Mouse (Mus musculus) midbrain, embryonic 12.5 days (tissue): ENCODE data around the gene Sp8. TPM values are rescaled to one million over a fixed set of nuclear protein-coding genes. Genes with fewer than 3 reads are reported as not detected.
A peak's percentile ranks its signal among the peaks of the same experiment; 100 is the strongest.

ENCODE experiments used
- ATAC-seq: fragments of 200-750 bp; cut with Nextera tagmentation; 2 replicates; pipeline ENCODE4 v1.8.0; 2017; ENCODE audit warnings: low read depth, moderate TSS enrichment, moderate library complexity; ENCODE audit not compliant: low FRiP score
- H3K27ac ChIP-seq: fragments of 300-500 bp; sonication (generic); replicated peaks from 2 replicates; pipeline ENCODE4 v1.5.1; 2016; ENCODE audit warnings: mild to moderate bottlenecking
- H3K27me3 ChIP-seq: fragments of 300-500 bp; sonication (generic); 2 replicates; pipeline ENCODE4 v1.6.1; 2016; ENCODE audit warnings: mild to moderate bottlenecking
- H3K36me3 ChIP-seq: fragments of 300-500 bp; sonication (generic); 2 replicates; pipeline ENCODE4 v1.6.1; 2016
- H3K4me1 ChIP-seq: fragments of 300-500 bp; sonication (generic); 2 replicates; pipeline ENCODE4 v1.6.1; 2016
- H3K4me2 ChIP-seq: fragments of 300-500 bp; sonication (generic); replicated peaks from 2 replicates; pipeline ENCODE4 v1.6.1; 2016; ENCODE audit warnings: mild to moderate bottlenecking, moderate library complexity
- H3K4me3 ChIP-seq: fragments of 300-500 bp; sonication (generic); 2 replicates; pipeline ENCODE4 v1.5.1; 2016; ENCODE audit warnings: mild to moderate bottlenecking
- H3K9ac ChIP-seq: fragments of 300-500 bp; sonication (generic); replicated peaks from 2 replicates; pipeline ENCODE4 v1.6.1; 2016; ENCODE audit warnings: mild to moderate bottlenecking, moderate library complexity
- H3K9me3 ChIP-seq: fragments of 300-500 bp; sonication (generic); 2 replicates; pipeline ENCODE4 v1.6.1; 2016; ENCODE audit warnings: mild to moderate bottlenecking
- WGBS: fragments of 180-500 bp; shearing (Covaris S2); methylation state at CpG from one replicate; pipeline ENCODE4 v1.1.7; 2016; 5-methylcytosine and 5-hydroxymethylcytosine counted together
- polyA plus RNA-seq: library from polyadenylated mRNA; unstranded; fragments of >200 nt; fragmentation: Nextera tagmentation; extraction: Ambion mirVana; gene quantifications from 2 replicates; pipeline ENCODE4 v1.2.1, GENCODE M21; 2016

Gene Sp8
- 6.2 and 8.3 TPM in 2 replicates for polyA plus RNA-seq

GRCm38 (mm10) chr12:118846221-118846620 lies at the start of gene Sp8:
TSS of gene Sp8 (plus strand) at chr12:118846329.
- ATAC-seq, result no peak
- Histone ChIP-seq H3K4me3 (peak within 1 kb of the TSS; percentile 51), H3K9me3 (no peaks in the 10 kb centered on the region), H3K36me3 (no peaks in the 10 kb centered on the region), H3K9ac (peak within 1 kb of the TSS; percentile 39), H3K27ac (0 out of 2 replicates have a peak within 1 kb of the TSS, but pooled peaks have one; percentile 30), H3K27me3 (peaks cover 77% of the 10 kb centered on the region), H3K4me1 (peaks cover 33% of the 10 kb centered on the region), H3K4me2 (peak within 1 kb of the TSS; percentile 68)
- under 1% methylated on average over 6 of the region's 6 CpGs for WGBS

GRCm38 (mm10) chr12:118811328-118811961 lies 34.7 kb upstream of the Sp8 start:
- Histone ChIP-seq H3K27ac (no peak overlapping the region), H3K4me3 (peak overlapping the region; percentile 16; the same call in 1 of the 2 replicates)
- peak; percentile 94 for ATAC-seq

GRCm38 (mm10) chr12:118814561-118814960 lies 31.6 kb upstream of the Sp8 start:
- 91% methylated on average over 3 of the region's 3 CpGs for WGBS
- ATAC-seq, result no peak
- H3K4me3 ChIP-seq, result no peak overlapping the region
- no peak overlapping the region for H3K27ac ChIP-seq
- H3K9me3 ChIP-seq, result no peaks in the 10 kb centered on the region
- H3K4me1 ChIP-seq, result peaks cover 11% of the 10 kb centered on the region; the same call in 1 of the 2 replicates
- H3K27me3 ChIP-seq, result peaks cover 34% of the 10 kb centered on the region
- no peak overlapping the region for H3K9ac ChIP-seq
- no peaks in the 10 kb centered on the region for H3K36me3 ChIP-seq
- no peak overlapping the region for H3K4me2 ChIP-seq

More at GRCm38 (mm10) chr12:118811328-118811961, 34.7 kb upstream of the Sp8 start:
- Histone ChIP-seq H3K9ac (no peak overlapping the region), H3K27me3 (peaks cover 55% of the 10 kb centered on the region), H3K4me1 (peaks cover 11% of the 10 kb centered on the region; the same call in 1 of the 2 replicates), H3K36me3 (no peaks in the 10 kb centered on the region), H3K4me2 (peak overlapping the region; percentile 38), H3K9me3 (no peaks in the 10 kb centered on the region)
- WGBS, result under 1% methylated on average over 17 of the region's 17 CpGs

DNA sequence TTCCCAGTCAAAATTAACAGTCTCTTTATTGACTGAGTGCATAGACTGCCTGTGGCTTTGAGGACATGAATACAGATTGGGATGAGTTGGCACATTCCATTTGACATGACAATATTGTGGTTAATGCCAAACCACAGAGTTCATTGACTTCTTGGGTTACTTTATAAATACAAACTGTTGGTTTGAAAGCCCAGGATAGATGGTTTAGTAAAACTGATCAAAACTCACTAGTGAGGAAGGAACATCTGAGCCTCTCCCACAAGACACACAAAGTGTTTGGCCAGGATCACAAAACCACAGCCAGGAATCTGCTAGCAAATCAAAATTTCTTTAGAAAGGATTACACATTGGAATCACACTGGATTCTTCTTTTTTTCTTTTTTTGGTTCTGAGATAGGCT lies 30.0 kb upstream of the Sp8 start:
- Histone ChIP-seq H3K27me3 (peaks cover 24% of the 10 kb centered on the region), H3K9me3 (no peaks in the 10 kb centered on the region), H3K9ac (no peak overlapping the region), H3K36me3 (no peaks in the 10 kb centered on the region), H3K27ac (no peak overlapping the region), H3K4me3 (no peak overlapping the region), H3K4me1 (peaks cover 9% of the 10 kb centered on the region; the same call in 1 of the 2 replicates), H3K4me2 (no peak overlapping the region)
- no peak for ATAC-seq

DNA sequence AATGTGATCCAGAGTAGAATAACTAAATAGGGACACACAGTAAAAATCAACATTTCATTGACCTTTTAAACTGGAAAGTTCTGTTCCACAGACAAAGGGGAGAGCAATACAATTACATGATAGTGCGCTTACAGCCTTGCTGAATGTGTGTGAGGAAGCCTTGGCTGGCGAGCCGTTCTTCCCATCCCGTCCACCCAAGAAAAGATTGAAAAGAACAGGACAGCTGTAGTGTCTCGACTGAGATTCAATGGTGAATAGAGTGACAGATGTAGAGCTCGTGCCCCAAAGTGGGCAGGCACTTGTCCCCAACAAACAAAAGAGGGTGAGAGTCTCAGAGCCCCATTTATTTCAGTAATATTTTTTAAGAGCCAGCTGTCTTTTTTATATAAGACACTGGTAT lies 16.2 kb upstream of the Sp8 start:
- H3K27me3 ChIP-seq, result peaks cover 11% of the 10 kb centered on the region
- no peak overlapping the region for H3K4me2 ChIP-seq
- H3K9ac ChIP-seq, result no peak overlapping the region
- H3K9me3 ChIP-seq, result no peaks in the 10 kb centered on the region
- peak; percentile 23; the same call in 1 of the 2 replicates for ATAC-seq
- no peak overlapping the region for H3K27ac ChIP-seq
- WGBS, result 57% methylated on average over 6 of the region's 6 CpGs
- no peaks in the 10 kb centered on the region for H3K4me1 ChIP-seq
- no peaks in the 10 kb centered on the region for H3K36me3 ChIP-seq
- H3K4me3 ChIP-seq, result no peak overlapping the region

DNA sequence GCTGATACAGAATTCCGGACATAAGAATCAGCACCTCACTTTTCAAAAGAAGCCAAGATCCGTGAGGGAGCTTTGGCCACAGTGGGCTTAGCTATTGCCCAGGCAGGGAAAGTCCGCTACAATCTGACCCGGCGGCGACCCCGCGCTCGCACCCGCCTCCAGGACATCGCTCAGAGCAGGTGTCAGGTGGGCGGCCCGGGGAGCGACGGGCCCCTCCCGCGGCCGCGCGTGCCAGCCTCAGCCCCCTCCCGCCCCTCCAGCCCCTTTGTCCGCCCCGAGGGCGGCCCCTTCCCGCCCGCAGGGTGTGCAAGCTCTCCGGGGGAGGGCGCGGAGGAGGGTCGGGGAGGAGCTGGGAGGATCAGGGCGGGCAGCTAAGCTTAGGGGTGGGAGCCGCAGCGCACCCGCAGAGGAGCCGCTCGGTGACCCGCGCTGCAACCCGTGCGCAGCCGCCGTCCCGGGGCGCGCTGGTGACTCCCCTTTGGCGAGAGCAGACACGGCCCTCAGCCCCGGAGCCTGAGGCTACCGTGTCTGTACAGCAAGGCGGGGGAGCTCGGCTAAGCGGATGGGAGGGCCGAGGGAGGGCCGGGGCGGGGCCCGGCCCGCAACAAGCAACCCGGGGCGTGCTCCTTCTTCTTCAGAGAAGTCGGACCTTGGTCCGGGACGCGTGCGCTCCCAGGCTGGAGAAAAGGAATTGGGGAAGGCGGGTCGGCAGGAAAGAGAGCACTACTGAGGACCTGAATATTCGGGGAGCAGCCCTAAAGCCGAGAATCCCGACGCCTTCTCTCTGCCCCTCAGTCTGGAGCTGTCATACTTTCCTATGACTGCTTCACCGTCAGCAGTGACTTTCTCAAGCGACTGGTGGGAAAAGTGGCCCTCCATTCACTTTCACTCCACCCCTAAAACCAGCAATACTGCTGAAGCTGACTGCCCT lies 9.5 kb upstream of the Sp8 start:
- no peaks in the 10 kb centered on the region for H3K9me3 ChIP-seq
- H3K27ac ChIP-seq, result no peak overlapping the region
- H3K4me2 ChIP-seq, result peak overlapping the region; percentile 81
- H3K4me3 ChIP-seq, result peak overlapping the region; percentile 53
- H3K9ac ChIP-seq, result peak overlapping the region; percentile 58
- H3K4me1 ChIP-seq, result peaks cover 20% of the 10 kb centered on the region
- no peaks in the 10 kb centered on the region for H3K36me3 ChIP-seq
- peak; percentile 85 for ATAC-seq
- WGBS, result under 1% methylated on average over 67 of the region's 72 CpGs
- H3K27me3 ChIP-seq, result peaks cover 66% of the 10 kb centered on the region

DNA sequence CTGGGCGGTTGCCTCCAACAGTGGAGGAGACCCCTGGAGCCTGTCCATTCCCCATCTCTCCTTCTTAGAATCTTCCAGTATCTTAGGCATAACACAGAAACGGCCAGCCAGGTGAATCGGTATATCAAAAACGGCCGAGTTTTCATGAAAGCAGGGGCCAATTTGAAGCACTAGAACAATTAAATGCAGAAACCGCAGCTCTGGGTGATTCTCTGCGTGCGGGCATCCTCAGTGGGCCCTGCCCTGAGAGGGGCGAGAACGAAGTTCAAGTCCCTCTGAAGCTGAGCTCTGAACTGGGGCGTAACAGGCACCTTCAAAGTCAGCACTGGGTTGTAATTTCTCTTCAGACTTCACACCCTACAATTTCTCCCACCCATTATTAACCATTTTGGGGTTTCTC lies 8.8 kb upstream of the Sp8 start:
- Histone ChIP-seq H3K4me1 (peaks cover 20% of the 10 kb centered on the region), H3K36me3 (no peaks in the 10 kb centered on the region), H3K27ac (no peak overlapping the region), H3K4me2 (peak overlapping the region; percentile 81), H3K27me3 (peaks cover 59% of the 10 kb centered on the region), H3K9me3 (no peaks in the 10 kb centered on the region), H3K4me3 (peak overlapping the region; percentile 53), H3K9ac (peak overlapping the region; percentile 58; the same call in 1 of the 2 replicates)
- no peak for ATAC-seq
- WGBS, result 2% methylated on average over 11 of the region's 11 CpGs

DNA sequence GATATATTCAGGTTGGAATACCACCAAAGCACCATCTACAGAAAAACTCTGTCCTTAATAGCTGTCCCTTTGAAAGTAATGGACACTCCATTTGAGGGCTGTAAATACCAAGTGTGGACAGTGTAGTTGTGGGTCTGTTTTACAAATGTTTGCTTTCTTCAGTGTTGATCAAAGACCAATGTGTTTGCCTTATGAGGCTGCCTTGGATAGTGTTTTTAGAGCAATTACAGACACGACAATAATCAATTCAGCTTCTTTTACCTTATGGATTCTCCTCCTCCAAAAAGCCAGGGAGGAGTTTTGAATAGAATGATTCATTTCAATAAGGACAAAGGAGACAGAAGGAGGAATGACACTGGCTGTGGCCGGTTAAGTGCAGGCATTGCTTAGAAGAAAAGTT lies 7.9 kb upstream of the Sp8 start:
- no peak overlapping the region for H3K9ac ChIP-seq
- H3K27me3 ChIP-seq, result peaks cover 63% of the 10 kb centered on the region
- no peak for ATAC-seq
- H3K9me3 ChIP-seq, result no peaks in the 10 kb centered on the region
- peaks cover 26% of the 10 kb centered on the region for H3K4me1 ChIP-seq
- H3K4me2 ChIP-seq, result no peak overlapping the region
- WGBS, result 3% methylated on average over 2 of the region's 2 CpGs
- H3K4me3 ChIP-seq, result no peak overlapping the region
- no peaks in the 10 kb centered on the region for H3K36me3 ChIP-seq
- no peak overlapping the region for H3K27ac ChIP-seq

DNA sequence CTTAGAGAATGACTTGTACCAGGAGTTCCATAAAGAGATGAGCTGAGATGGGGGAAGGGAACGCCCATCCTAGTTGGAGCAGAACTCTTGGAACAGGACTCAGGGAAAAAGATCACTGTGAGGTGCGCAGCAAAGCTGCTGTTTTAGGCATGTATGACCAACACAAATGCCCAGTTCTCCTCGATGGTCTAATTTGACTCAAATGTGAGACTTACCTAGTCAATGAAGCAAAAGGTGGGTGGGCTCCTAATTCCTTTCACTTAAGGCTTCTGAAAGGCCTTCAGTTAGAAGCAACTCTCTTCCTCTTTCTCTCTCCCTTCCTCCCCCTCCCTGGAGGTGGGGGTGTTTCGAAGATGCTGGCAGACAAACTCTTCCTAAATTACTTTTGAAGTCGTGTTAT lies 6.7 kb upstream of the Sp8 start:
- Histone ChIP-seq H3K27me3 (peaks cover 73% of the 10 kb centered on the region), H3K4me1 (peaks cover 26% of the 10 kb centered on the region), H3K9me3 (no peaks in the 10 kb centered on the region), H3K4me3 (no peak overlapping the region), H3K36me3 (no peaks in the 10 kb centered on the region), H3K4me2 (no peak overlapping the region), H3K27ac (no peak overlapping the region), H3K9ac (no peak overlapping the region)
- 10% methylated on average over 5 of the region's 5 CpGs for WGBS
- ATAC-seq, result no peak

DNA sequence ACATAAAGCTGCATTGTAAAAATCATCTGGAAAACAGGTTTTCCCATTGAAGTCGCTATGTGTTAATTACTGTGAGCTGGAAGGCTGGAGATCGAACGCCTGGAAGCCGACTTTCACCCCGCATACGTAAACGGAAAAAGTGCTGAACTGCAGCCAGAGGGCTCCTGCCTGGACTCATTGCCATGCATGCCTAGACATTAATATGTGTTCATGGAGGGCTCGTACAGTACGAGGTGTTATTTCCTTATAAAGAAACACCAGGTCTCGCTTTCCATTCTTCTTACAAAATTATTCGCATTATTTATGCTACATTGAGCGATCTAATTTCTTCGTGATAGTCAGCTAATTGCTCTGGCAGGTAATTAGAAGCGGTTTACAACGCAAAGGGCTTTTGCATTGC lies 5.8 kb upstream of the Sp8 start:
- no peaks in the 10 kb centered on the region for H3K9me3 ChIP-seq
- no peak for ATAC-seq
- 0 out of 2 replicates have a peak overlapping the region, but pooled peaks have one; percentile 3 for H3K4me3 ChIP-seq
- H3K36me3 ChIP-seq, result no peaks in the 10 kb centered on the region
- H3K9ac ChIP-seq, result no peak overlapping the region
- H3K27me3 ChIP-seq, result peaks cover 80% of the 10 kb centered on the region
- peak overlapping the region; percentile 31 for H3K4me2 ChIP-seq
- no peak overlapping the region for H3K27ac ChIP-seq
- H3K4me1 ChIP-seq, result peaks cover 26% of the 10 kb centered on the region
- WGBS, result 2% methylated on average over 15 of the region's 15 CpGs

DNA sequence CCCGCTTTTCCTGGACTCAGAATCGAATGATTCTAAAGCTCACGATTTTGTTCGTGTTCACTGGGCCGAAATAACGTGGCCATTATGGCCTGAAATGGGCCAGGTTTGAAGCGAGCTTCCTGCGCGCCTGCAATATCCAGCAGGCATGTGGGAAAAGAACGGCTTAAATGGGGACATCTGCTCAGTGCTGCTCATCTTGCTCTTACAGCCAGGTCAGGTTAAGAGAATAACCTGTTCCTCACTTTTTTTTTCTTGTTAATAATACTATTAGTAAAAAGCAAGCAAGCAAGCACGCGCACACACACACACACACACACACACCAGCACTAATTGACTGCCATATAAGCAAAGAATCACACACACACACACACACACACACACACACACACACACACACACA lies 5.3 kb upstream of the Sp8 start:
- peaks cover 26% of the 10 kb centered on the region for H3K4me1 ChIP-seq
- H3K27me3 ChIP-seq, result peaks cover 81% of the 10 kb centered on the region
- H3K27ac ChIP-seq, result no peak overlapping the region
- H3K36me3 ChIP-seq, result no peaks in the 10 kb centered on the region
- no peak overlapping the region for H3K9ac ChIP-seq
- 0% methylated on average over 12 of the region's 12 CpGs for WGBS
- H3K9me3 ChIP-seq, result no peaks in the 10 kb centered on the region
- ATAC-seq, result peak; percentile 8; the same call in 1 of the 2 replicates
- 0 out of 2 replicates have a peak overlapping the region, but pooled peaks have one; percentile 3 for H3K4me3 ChIP-seq
- peak overlapping the region; percentile 31 for H3K4me2 ChIP-seq

GRCm38 (mm10) chr12:118841381-118841922 lies 4.7 kb upstream of the Sp8 start:
- Histone ChIP-seq H3K4me2 (no peak overlapping the region), H3K9ac (no peak overlapping the region), H3K36me3 (no peaks in the 10 kb centered on the region), H3K4me3 (no peak overlapping the region), H3K9me3 (no peaks in the 10 kb centered on the region), H3K27me3 (peaks cover 81% of the 10 kb centered on the region), H3K27ac (no peak overlapping the region), H3K4me1 (peaks cover 25% of the 10 kb centered on the region)
- ATAC-seq, result no peak
- WGBS, result 5% methylated on average over 5 of the region's 5 CpGs
